Mouse (Mus musculus) ES-Bruce4 (cell line): Measurements from ENCODE around the gene Trim44. TPM values are rescaled to one million over a fixed set of nuclear protein-coding genes. Genes with fewer than 3 reads are reported as not detected.

Source experiments
- H3K27ac ChIP-seq: 2 replicates; pipeline ENCODE4 v1.5.1; 2012; ENCODE audit warnings: low read length, inconsistent platforms; ENCODE audit not compliant: insufficient read depth
- H3K27me3 ChIP-seq: 2 replicates; pipeline ENCODE4 v1.6.1; 2012; ENCODE audit warnings: mild to moderate bottlenecking, low read length, inconsistent platforms; ENCODE audit not compliant: control insufficient read depth, poor library complexity, insufficient read depth, severe bottlenecking
- H3K36me3 ChIP-seq: 2 replicates; pipeline ENCODE4 v1.6.1; 2012; ENCODE audit warnings: inconsistent platforms, mild to moderate bottlenecking, low read length, moderate library complexity; ENCODE audit not compliant: control insufficient read depth, poor library complexity, insufficient read depth, severe bottlenecking
- H3K4me1 ChIP-seq: one replicate; pipeline ENCODE4 v1.8.1; 2011; ENCODE audit warnings: low read length; ENCODE audit not compliant: control insufficient read depth, insufficient read depth
- H3K4me3 ChIP-seq: 2 replicates; pipeline ENCODE4 v1.5.1; 2011; ENCODE audit warnings: low read depth, mild to moderate bottlenecking, low read length
- H3K9ac ChIP-seq: 2 replicates; pipeline ENCODE4 v1.6.1; 2012; ENCODE audit warnings: low read depth, mild to moderate bottlenecking, inconsistent platforms; ENCODE audit not compliant: poor library complexity, severe bottlenecking
- H3K9me3 ChIP-seq: replicated peaks from 2 replicates; pipeline ENCODE4 v1.6.1; 2012; ENCODE audit warnings: mild to moderate bottlenecking, low read length, inconsistent platforms; ENCODE audit not compliant: control insufficient read depth, poor library complexity, insufficient read depth, severe bottlenecking
- CTCF ChIP-seq: IDR thresholded peaks from one replicate; pipeline ENCODE4 v1.8.1; 2011; ENCODE audit warnings: low read depth, low read length
- EP300 ChIP-seq: IDR thresholded peaks from 2 replicates; pipeline ENCODE4 v1.6.1; 2011; ENCODE audit warnings: low read depth, low read length; ENCODE audit not compliant: insufficient read depth
- POLR2A ChIP-seq: IDR thresholded peaks from one replicate; pipeline ENCODE4 v1.8.1; 2011; ENCODE audit warnings: low read length; ENCODE audit not compliant: insufficient read depth
- polyA plus RNA-seq: library from polyadenylated mRNA; stranded (reverse); fragments of >200 nt; gene quantifications from 2 replicates; pipeline ENCODE4 v1.2.4, GENCODE M21; 2011; ENCODE audit warnings: low read depth; ENCODE audit not compliant: missing spikeins, insufficient read depth, insufficient read length

Trim44 gene
- polyA plus RNA-seq, 1 experiment: 56.5 TPM

- H3K27me3 ChIP-seq: no peaks in the 10 kb centered on the region
- no peaks in the 10 kb centered on the region for H3K9me3 ChIP-seq
- H3K4me1 ChIP-seq: no peaks in the 10 kb centered on the region
- no peak overlapping the region for H3K27ac ChIP-seq
- no peaks in the 10 kb centered on the region for H3K36me3 ChIP-seq
- no peak for TF ChIP-seq POLR2A
- TF ChIP-seq CTCF: no peak
- TF ChIP-seq EP300: no peak
- H3K4me3 ChIP-seq: no peak overlapping the region
- no peak overlapping the region for H3K9ac ChIP-seq
Measured at GRCm38 (mm10) chr2:102384057-102384456, 23.6 kb downstream of the Trim44 start.

GRCm38 (mm10) chr2:102383069-102383834 is 24.4 kb downstream of the Trim44 start:
- Histone ChIP-seq H3K36me3 (no peaks in the 10 kb centered on the region), H3K4me3 (no peak overlapping the region), H3K27me3 (no peaks in the 10 kb centered on the region), H3K9me3 (no peaks in the 10 kb centered on the region), H3K4me1 (no peaks in the 10 kb centered on the region), H3K27ac (no peak overlapping the region), H3K9ac (no peak overlapping the region)
- TF ChIP-seq EP300 (no peak), POLR2A (no peak), CTCF (no peak)

- Histone ChIP-seq H3K27ac (no peak overlapping the region), H3K9ac (no peak overlapping the region), H3K4me3 (no peak overlapping the region), H3K36me3 (no peaks in the 10 kb centered on the region), H3K27me3 (no peaks in the 10 kb centered on the region), H3K9me3 (no peaks in the 10 kb centered on the region), H3K4me1 (no peaks in the 10 kb centered on the region)
- TF ChIP-seq CTCF: no peak
- no peak for TF ChIP-seq EP300
- no peak for TF ChIP-seq POLR2A
Measured at GRCm38 (mm10) chr2:102382519-102382918, 25.1 kb downstream of the Trim44 start.

GRCm38 (mm10) chr2:102380581-102380980 is 27.0 kb downstream of the Trim44 start:
- no peaks in the 10 kb centered on the region for H3K36me3 ChIP-seq
- no peaks in the 10 kb centered on the region for H3K9me3 ChIP-seq
- TF ChIP-seq CTCF (no peak), EP300 (no peak), POLR2A (no peak)
- no peak overlapping the region for H3K9ac ChIP-seq
- no peaks in the 10 kb centered on the region for H3K4me1 ChIP-seq
- H3K4me3 ChIP-seq: no peak overlapping the region
- no peak overlapping the region for H3K27ac ChIP-seq
- no peaks in the 10 kb centered on the region for H3K27me3 ChIP-seq

- no peak for TF ChIP-seq CTCF
- no peak for TF ChIP-seq EP300
- TF ChIP-seq POLR2A: no peak
- Histone ChIP-seq H3K4me1 (no peaks in the 10 kb centered on the region), H3K9ac (no peak overlapping the region), H3K9me3 (no peaks in the 10 kb centered on the region), H3K27ac (no peak overlapping the region), H3K36me3 (no peaks in the 10 kb centered on the region), H3K27me3 (no peaks in the 10 kb centered on the region), H3K4me3 (no peak overlapping the region)
Measured at GRCm38 (mm10) chr2:102378928-102379327, 28.7 kb downstream of the Trim44 start.

GRCm38 (mm10) chr2:102378381-102378780 is 29.2 kb downstream of the Trim44 start:
- H3K9ac ChIP-seq: no peak overlapping the region
- no peak overlapping the region for H3K4me3 ChIP-seq

More at GRCm38 (mm10) chr2:102378381-102378780, 29.2 kb downstream of the Trim44 start:
- no peaks in the 10 kb centered on the region for H3K36me3 ChIP-seq
- H3K27me3 ChIP-seq: no peaks in the 10 kb centered on the region
- no peaks in the 10 kb centered on the region for H3K4me1 ChIP-seq
- no peak for TF ChIP-seq EP300
- TF ChIP-seq CTCF: no peak
- no peak for TF ChIP-seq POLR2A
- no peaks in the 10 kb centered on the region for H3K9me3 ChIP-seq
- H3K27ac ChIP-seq: no peak overlapping the region
